Mouse (Mus musculus): ENCODE measurements around the gene Trmt10c.

- TF ChIP-seq CTCF (IDR thresholded peaks at IDR 0.05; ENCODE audit: low read depth, low read length) (no peak), POLR2A (IDR thresholded peaks at IDR 0.05; ENCODE audit: extremely low read depth, insufficient read depth, low read length) (no peak)
Observed at GRCm38 (mm10) chr16:56027854-56028629, 9.6 kb downstream of the Trmt10c start.

Measured in liver, adult 2 months (tissue).